Mouse (Mus musculus): ENCODE data around the gene Plekho2.

The Plekho2 gene

DNA sequence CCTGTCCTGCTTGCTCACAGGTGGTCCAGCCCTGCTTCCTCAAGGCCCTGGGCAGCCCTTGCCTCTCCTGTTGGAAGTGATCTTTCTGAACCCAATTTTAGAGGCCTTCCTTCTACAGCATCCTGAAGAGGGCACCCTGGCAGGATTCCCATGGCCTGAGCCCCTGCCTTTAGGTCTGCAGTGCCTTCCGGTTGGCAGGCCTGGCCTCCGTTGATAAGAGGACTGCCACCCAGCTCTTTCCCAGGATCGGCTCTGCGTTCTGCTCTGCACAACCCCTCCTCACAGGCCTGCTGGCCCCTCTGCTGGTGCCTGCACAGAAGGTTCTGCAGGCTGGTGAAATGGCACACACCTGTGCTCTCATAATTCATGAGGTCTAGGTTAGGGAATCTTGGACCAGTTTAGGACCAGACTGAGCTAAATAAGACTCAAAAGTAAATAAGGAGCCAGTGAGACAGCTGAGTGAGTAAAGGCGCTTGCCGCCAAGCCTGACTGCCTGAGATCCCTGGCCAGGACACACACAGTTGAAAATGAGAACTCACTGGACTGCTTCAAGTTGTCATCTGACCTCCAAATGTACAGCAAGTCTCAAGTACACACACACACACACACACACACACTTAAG is 51.3 kb downstream of the Plekho2 start:
- DNase-seq, result no peak

DNA sequence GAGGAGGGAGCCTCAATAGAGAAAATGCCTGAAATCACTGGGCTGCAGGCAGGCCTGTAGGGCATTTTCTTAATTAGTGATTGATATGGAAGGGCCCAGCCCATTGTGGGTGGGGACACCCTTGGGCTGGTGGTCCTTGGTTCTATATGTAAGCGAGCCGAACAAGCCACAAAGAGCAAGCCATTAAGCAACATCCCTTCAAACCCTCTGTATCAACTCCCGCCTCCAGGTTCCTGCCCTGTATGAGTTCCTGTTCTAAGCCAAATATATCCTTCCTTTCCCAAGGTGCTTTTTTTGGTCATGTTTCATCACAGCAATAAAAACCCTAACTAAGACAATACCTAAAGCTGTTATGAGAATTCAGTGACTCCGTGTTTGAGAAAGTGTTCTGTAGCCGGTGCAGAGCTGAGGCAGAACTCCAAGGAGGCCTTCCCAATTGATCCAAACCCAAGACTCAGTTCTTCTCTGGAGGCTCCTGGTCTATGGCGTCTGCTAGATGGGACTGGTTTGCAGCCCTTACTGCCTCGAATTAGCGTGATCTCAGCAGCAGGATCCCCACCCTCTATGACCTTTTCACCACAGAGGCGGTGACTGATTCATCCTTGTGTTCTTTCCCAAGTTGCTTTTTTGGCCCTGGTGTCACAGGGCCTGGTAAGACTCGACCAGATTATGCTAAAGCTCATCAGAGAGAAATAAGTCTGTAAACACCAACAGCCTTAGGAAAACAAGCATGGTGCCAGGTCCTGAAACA is 54.2 kb downstream of the Plekho2 start:
- no peak for DNase-seq

DNA sequence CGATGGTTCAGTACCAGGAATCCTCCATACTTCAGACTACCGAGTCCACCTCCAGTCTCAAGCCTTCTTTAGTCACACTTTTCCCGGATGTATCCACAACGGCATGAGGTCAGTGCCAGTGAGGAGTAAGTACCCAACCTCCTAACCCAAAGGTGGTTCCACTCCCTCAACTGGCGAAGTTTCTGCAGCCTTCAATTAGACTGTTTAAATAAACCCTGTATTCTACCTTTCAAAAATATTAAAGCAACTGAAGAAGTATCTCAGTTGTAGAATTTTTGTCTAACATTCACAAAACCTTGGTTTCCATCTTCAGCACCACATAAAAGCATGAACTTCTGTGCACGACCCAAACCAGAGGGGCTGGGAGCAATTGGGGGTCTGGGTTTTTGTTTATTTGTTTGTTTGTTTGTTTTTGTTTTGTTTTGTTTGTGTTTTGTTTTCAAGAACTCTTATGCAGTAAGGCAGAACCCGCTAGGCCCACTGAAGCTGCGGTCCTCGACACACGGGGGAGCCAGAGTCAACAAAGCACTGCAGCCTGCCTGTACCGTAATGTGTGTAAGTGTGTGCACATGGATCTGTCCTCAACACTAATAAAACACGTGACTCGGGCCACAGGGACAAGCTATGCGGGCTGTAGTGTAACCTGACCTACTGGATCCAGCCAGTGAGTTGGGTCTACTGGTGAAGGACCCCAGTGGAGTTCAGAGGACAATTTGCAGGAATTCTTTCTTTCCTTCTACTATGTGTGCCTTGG is 56.1 kb downstream of the Plekho2 start:
- DNase-seq, result peak; percentile 83

DNA sequence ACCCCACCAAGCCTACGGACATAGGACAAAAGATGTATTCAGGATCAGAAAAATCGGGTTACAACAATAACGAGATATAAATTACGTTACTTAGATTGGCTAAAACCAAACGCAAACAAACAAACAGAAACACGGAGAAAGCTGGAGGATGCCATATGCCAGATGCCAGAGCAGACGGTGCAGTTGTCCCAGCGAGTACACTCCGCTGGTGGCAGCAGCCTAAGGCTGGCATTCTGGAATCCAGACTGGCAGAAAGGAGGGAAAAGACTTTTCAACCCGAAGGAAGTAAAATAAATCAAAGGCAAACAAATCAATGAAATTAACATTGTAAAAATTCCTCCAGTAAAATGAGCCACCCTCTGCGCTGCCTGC is 59.3 kb downstream of the Plekho2 start:
- DNase-seq, result no peak

DNA sequence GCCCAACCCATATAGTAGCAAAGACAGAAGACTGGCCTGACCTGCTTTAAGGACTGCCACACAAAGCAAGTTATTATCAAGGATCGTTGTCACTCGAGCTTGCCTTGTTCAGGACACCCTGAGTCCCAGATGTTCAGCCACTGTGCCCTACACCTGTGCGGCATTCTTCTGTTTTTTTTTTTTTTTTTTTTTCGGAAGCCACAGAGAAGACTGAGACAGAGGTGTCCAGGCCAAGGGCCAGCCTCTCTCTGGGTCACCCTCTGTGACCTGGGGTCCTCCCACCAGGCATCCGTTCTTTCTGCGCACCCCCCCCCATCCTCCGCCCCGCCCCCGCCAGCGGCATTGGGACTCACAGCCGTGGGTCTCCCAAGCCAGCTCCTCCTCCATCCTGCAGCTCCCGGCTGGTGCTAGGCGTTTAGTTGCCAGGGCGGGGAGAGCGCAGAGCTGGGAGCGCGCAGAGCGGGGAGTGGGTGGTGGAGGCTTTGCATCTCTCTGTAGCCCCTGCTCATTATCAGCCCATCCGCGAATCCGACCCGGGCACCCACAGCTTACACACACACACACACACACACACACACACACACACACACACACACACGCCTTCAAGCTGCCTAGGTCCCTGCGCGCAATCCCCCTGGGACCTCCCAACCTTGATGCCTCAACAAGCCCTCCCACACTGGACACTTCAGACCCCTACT is 59.9 kb downstream of the Plekho2 start, which contains the start of gene Ankdd1a:
Ankdd1a (minus strand) TSS at position 387 of the 698 bp plus-strand sequence.
- no peak for DNase-seq

DNA sequence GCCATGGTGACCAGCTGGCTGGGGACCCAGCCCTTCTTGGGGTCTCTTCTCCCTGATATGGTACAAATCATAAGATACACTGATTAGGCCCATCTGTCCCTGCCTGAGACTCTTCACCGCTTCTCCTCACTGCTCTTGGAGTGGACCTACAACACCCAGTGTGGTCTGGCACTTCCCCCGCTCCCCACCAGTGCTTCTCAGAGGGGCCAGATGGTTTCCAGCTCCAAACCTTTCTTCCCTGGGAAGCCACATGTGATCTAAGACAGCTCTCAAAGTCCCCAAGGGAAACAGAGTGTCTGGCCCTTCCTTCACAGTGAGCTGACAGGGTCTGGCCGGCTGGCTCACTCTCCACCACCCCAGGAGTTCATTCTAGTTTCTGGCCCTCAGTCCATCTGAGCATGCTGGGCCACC is 65.0 kb downstream of the Plekho2 start:
- no peak for DNase-seq

DNA sequence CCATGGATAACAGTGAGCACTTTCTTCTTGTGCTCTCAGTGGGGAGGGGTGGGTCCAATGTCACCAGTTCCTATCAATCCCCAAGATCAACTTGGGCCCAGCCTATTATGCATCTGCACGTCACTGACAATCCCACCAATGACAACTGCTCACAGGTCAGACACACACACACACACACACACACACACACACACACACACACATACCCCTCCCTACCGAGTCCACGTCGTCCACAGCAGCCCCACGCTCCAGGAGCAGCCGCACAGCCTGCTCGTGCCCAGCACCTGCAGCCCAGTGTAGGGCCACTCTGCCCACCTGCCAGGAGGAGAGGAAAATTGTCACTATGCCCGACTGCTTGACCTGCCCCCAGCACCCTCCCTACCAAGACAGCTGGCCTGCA is 65.4 kb downstream of the Plekho2 start:
- DNase-seq, result no peak

DNA sequence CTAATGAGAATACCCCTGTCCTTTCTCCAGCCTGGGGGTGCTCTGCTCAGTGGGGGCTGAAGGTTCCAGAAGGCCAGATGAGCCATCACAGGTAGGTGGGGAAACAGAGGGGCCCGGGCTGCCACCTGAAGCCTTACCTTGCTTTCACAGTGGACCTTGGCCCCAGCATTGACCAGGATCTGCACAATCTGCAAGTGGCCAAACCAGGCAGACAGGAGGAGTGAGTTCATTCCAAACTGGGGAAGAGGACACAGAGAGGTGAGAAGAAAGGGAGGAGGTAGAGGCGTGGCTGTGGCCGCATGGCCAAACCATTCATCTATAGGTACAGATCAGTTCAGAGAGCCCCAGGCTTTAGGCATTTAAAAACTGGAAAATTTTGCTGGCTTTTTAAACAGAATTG is 67.3 kb downstream of the Plekho2 start:
- no peak for DNase-seq

DNA sequence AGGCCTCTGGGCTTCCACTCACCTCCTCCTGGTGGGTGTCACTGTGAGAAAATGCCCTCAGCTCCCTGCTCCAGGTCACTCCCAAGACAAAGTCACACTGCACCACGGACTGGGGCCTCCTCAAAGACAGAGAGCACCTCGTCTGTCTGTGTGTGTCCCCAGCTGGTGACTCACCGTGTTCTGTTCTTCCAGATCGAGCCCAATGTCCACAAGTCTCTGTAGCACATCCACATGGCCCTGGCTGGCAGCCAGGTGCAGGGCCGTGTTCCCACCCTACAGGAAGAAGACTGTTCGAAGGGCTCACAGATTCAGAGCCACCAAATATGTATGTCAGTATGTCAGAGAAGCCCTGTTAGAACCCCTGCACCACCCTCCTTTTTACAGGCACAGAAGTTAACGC is 71.4 kb downstream of the Plekho2 start:
- DNase-seq, result no peak

DNA sequence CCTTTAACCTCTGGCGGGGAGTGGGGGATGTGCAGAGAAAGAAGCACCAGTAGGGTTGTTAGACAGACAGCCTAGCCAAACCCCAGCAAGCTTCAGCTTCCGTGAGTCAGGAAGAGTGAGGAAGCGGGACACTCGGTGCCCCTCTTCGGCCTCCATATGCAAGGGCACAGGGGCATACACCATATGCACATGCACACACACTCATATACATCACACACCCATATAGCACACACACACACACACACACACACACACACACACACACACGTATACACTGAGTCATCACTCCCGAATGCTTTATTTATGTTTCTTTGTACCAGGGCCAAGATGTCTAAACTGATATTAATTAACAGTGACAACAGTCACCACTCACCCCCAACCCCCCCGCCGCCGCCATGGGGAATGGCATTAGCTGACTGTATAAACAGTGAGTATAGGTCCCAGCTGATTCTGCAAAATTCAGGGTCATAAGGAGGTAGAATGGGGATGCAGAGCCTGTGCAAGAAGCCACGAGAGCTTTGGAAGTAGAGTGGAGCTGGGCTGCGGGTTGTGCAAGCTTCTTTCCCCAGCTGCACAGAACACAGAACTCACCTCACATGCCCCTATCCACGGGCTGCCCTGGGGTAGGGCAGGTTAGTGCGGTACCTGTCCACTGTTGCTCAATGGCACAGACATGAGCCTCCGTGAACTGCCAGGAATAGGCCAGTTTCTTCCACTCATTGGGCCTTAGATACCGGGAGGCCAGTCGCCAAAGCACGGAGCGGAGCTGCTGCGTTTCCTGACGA is 76.9 kb downstream of the Plekho2 start:
- DNase-seq, result no peak

All from thymus, postnatal 25 days (tissue).